ENCODE assay signal across 20 mouse cellular contexts in the genomic region with DNA sequence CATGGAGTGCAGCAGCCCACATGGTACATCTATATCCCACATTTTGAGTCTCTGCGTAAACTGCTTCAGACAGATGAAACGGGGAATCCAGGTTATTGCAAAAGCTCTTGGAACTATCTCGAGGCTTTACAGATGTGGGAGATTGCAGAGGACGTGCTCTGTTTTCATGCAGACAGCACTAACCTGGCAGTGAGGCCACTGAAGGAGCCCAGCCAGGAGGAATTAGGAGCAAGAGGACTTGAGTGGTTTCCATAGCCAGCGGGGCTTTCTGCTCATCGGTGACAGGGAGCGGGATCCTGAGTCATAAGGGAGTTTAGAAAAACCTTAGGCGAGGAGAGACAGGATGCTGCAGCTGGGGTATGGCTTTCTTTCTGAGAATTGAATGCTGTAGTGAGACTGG. TPM values are rescaled to one million over a fixed set of nuclear protein-coding genes. Genes with fewer than 3 reads are reported as not detected.
"Had no signal": no experiment of that assay in that cellular context is flagged by ENCODE, and none has a peak within 500 bp of the region (broad histone marks: within the 10 kb centered on the region; RNA-seq: fewer than 3 reads in every experiment).

No protein-coding gene starts in this region.

- DNase-seq: kidney, postnatal 36 days; layer of hippocampus, postnatal 36 days; liver, embryonic 13.5 days; lung, adult 2 months; lung, postnatal 14 days; lung, postnatal 4 days; midbrain, embryonic 14.5 days; right cerebral cortex, adult 18-20 months; right cerebral cortex, postnatal 14 days; right cerebral cortex, postnatal 4 days; spleen, adult 18-20 months; thymus, postnatal 25 days had no signal

- H3K27ac ChIP-seq: kidney, postnatal 0 days; left cerebral cortex, adult 2 months; liver, embryonic 13.5 days; neural tube, embryonic 12.5 days; neural tube, embryonic 15.5 days; stomach, embryonic 15.5 days had no signal

- H3K36me3 ChIP-seq: liver, embryonic 13.5 days had no signal

- H3K4me1 ChIP-seq: liver, embryonic 13.5 days; neural tube, embryonic 12.5 days; neural tube, embryonic 15.5 days; stomach, embryonic 15.5 days had no signal

- H3K4me2 ChIP-seq: liver, embryonic 13.5 days; midbrain, embryonic 11.5 days; neural tube, embryonic 12.5 days; neural tube, embryonic 15.5 days; stomach, embryonic 15.5 days had no signal

- H3K9me3 ChIP-seq: liver, embryonic 13.5 days; neural tube, embryonic 12.5 days; neural tube, embryonic 15.5 days; stomach, embryonic 15.5 days had no signal

- H3K9ac ChIP-seq: liver, embryonic 13.5 days; neural tube, embryonic 12.5 days; neural tube, embryonic 15.5 days; stomach, embryonic 15.5 days had no signal

- H3K27me3 ChIP-seq: liver, embryonic 13.5 days; neural tube, embryonic 12.5 days; neural tube, embryonic 15.5 days; stomach, embryonic 15.5 days had no signal

- H3K4me3 ChIP-seq: left cerebral cortex, adult 2 months; liver, embryonic 13.5 days; neural tube, embryonic 12.5 days; neural tube, embryonic 15.5 days; stomach, embryonic 15.5 days had no signal

RNA-seq across cellular contexts. Expression of gene Pxdn, which starts 42.7 kb away (rescaled TPM):
- total RNA-seq: megakaryocyte progenitor cell, adult 5-6 weeks; megakaryocyte-erythroid progenitor cell, adult 5-6 weeks had no signal
